Mouse (Mus musculus) MN1 (cell line): ENCODE measurements around the gene Olfr281.

Source experiments
- DNase-seq: peaks from one replicate; pipeline ENCODE4 v3.0.0-alpha.2; 2016; ENCODE audit warnings: low spot score

The Olfr281 gene

DNA sequence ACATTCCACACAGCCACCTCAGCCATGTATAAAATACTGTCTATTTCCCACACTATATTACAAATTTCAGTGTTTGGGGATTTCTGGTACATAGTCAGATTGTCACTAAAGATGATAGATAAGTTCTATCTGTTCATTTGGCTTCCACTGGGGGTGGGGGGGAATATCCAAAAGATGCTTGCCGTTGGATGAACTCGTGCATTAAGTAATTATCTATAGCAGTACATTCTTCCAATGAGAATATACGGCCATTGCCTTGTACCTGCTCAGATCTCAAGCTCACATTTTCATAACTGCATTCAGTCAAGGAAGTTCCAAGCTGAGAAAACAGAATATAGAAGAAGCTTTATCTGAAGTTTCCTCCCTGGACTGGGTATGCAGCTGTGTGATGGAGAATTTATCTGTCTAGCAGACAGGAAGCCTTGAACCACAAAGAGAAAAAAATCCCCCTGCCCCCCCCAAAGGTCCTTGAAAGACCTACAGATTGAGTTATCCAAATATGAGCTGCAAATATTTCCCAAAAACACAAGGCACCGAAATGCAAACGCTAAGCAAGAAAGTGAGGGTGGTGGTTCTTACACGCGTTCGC lies 34.1 kb downstream of the Olfr281 start:
- DNase-seq = no peak

DNA sequence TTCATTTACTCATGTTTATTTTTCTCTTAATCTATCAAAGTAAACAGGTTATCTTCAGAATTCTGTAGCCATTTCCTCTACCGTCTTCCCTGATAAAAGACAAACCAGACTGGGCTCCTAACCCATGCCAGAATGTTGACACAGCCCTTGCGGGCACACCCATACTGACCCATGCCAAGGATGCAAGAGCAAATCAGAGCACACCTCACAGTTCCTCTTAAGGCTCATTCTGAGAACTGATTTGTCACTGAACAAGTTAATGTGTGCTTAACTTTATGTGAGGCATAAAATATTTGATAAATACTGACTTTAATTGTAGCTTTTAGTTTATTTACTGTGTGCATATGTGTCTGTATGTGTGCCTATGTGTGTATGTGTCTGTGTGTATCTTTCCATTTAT lies 38.9 kb downstream of the Olfr281 start:
- no peak for DNase-seq

DNA sequence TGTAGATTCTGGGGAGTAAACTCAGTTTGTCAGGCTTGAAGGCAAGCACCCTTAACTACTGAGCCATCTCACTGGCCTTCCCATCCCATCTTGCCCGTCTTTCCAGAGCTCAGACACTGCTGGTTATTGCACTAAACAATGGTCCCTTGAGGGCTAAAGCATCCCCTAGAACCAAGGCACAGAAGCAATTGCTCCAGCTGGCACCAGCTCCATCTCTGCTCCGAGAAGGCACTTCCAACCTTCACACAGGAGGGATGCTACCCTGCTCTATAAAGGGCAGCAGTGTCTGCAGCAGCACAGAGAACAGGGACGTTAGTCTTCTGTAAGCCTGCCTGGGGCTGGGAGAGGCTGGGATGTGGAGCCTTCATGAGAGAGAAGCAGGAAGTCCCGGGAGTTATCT lies 39.7 kb downstream of the Olfr281 start, which contains the start of gene Olfr279:
Olfr279 (plus strand) TSS at position 301 of the 400 bp plus-strand sequence.
- DNase-seq = no peak

DNA sequence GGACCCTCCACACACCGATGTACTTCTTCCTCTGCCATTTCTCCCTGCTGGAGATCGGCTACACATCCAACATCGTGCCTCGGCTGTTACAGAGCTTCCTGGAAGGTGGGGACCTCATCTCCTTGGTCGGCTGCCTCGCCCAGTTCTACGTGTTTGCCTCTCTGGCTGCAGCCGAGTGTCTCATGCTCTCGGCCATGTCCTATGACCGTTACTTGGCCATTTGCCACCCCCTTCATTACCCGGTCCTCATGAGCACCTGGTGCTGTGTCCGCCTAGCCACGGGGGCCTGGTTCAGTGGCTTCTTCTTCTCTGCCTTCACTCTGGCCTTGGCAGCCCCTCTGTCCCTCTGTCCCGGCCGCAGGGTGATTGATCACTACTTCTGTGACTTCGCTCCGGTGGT lies 45.2 kb downstream of the Olfr281 start:
- DNase-seq = no peak

DNA sequence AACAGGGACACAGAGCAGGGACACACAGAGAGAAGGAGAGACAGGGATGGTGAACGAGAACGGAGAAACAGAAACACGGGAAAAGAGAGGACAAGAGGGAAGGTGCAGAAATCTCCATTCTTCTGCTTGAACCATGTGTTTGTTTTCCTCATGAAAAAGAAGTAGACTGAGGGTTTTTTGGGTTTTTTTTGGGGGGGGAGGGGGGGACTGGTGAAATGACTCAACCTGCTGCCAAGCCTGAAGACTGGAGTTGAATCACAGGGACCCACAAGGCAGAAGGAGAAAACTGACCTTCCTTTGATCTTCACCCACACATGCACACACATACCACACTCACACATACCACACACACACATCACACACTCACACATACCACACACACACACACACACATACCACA lies 50.9 kb downstream of the Olfr281 start:
- no peak for DNase-seq

DNA sequence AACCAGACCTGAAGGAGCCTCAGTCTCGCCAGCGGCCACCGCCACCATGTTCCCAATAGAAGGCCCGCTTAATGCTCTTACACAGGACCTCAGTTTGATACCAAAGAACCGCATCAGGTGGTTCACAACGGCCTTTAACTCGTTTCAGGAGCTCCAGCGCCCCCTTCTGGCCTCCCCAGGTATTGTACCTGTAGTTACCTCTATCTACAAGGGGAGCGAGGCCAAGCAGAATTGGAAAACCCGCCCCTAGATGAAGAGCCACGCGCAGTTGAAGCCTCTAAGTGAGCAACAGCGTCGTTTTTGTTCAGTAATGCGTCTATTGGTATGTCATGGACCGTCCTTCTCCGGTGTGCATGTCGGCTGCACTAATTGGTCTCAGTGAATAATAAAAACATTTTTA lies 52.1 kb downstream of the Olfr281 start:
- DNase-seq = peak; percentile 73

DNA sequence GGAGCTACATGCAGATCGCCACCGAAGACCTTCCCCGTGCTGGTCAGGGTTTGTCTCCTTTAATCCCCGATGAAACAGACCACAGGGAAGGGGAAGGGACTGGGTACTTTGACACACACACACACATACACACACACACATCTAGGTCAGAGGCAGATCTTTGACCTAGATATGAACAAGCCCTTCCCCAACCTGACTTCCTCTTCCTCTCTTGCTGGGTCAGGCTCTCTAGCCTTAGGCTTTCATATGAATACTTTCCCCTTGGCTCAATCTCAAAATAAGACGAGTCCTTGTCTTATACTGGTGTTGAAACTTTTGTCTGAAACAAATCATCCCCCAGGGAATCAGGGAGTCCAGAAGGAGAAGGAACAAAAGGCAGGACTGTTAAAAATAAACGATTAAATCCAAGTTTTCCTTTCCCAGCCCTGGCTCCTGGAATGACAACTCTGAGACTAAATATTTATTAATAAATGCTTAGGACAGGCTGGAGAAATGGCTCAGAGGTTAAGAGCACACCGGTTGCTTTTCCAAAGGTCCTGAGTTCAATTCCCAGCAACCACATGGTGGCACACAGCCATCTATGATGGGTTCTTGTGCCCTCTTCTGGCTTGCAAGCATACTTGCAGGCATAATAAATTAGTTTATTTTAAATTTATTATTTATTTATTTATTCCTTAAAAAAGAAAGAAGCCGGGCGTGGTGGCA lies 54.0 kb downstream of the Olfr281 start:
- DNase-seq = no peak

DNA sequence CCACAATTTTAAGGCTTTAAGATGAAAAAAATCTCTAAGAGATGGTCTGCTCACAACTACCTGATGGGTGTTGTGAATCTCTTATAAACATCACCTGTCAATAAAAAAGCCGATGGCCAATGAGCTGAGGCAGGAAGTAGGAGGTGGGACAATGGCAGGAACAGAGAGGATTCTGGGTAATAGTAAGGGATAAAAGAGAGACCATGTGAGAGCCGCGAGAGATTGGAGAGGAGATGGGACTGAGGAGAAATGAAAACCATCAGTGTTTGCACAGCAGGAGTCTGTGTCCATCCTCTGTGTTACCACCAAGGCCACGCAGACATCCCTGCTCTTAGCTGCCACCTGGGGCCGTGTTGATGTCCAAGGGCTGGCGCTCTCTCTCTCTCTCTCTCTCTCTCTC lies 54.9 kb downstream of the Olfr281 start:
- no peak for DNase-seq

DNA sequence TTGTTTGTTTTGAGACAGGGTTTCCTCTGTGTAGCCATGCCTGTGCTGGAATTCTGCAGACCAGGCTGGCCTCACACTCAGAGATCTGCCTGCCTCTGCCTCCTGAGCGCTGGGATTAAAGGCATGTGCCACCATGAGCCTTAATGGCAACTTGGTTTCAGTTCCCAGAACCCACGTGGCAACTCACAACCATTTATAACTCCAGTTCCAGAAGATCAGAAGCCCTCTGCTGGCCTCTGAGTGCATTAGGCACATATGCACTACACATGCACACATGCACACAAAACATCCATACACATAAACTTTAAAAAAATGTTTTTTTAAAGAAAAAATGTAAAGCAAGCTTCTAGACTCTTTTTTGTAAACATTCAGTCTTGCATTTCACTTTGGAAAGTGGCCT lies 57.0 kb downstream of the Olfr281 start:
- no peak for DNase-seq
